Mouse (Mus musculus): ENCODE data around the gene D17Wsu92e.

DNA sequence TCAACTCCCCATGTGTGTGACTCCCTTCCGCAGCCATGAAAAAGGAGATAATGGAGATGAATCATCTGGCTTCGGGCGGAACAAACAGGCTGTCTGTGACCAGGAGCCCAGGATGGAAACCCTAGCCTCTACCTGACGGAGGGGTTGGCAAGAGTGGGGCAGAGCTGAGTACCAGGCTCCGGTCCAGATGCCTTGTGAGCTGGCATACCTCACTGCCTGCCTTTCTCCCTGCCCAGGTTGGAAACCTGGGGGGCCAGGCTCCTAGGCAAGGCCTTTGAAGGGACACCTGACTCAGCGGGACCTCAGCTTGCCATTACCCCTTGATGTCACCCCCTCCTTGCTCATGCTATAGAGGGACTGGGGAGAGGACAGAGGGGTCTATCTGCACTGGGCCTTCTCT, 79.5 kb downstream of the D17Wsu92e start:
- TF ChIP-seq POLR2A (IDR thresholded peaks at IDR 0.05; ENCODE audit: low read depth, low read length) (no peak), CTCF (IDR thresholded peaks at IDR 0.05; ENCODE audit: borderline replicate concordance, insufficient read depth, low read length) (no peak)
